Mouse (Mus musculus) limb, embryonic 11.5 days (tissue): ENCODE results near the gene Synpo2. TPM values are rescaled to one million over a fixed set of nuclear protein-coding genes. Genes with fewer than 3 reads are reported as not detected.

Source experiments
- ATAC-seq: fragments of 200-750 bp; cut with Nextera tagmentation; 2 replicates; pipeline ENCODE4 v1.8.0; 2017; ENCODE audit warnings: low read depth; ENCODE audit not compliant: insufficient number of reproducible peaks, low FRiP score, low TSS enrichment
- DNase-seq: peaks from one replicate; pipeline ENCODE4 v3.0.0-alpha.2; 2015; ENCODE audit warnings: low spot score
- H3K27ac ChIP-seq: fragments of 300-500 bp; sonication (generic); replicated peaks from 2 replicates; pipeline ENCODE4 v1.5.1; 2014; ENCODE audit warnings: low read depth, mild to moderate bottlenecking, low read length
- H3K27me3 ChIP-seq: fragments of 300-500 bp; sonication (generic); 2 replicates; pipeline ENCODE4 v1.6.1; 2014; ENCODE audit warnings: mild to moderate bottlenecking, low read length, mixed read lengths; ENCODE audit not compliant: control insufficient read depth, insufficient read depth
- H3K36me3 ChIP-seq: fragments of 300-500 bp; sonication (generic); 2 replicates; pipeline ENCODE4 v1.6.1; 2014; ENCODE audit warnings: mild to moderate bottlenecking, low read length, moderate library complexity, mixed read lengths; ENCODE audit not compliant: control insufficient read depth, insufficient read depth
- H3K4me1 ChIP-seq: fragments of 300-500 bp; sonication (generic); 2 replicates; pipeline ENCODE4 v1.6.1; 2014; ENCODE audit warnings: low read length, mixed read lengths; ENCODE audit not compliant: control insufficient read depth, insufficient read depth
- H3K4me2 ChIP-seq: fragments of 300-500 bp; sonication (generic); 2 replicates; pipeline ENCODE4 v1.6.1; 2014; ENCODE audit warnings: low read depth, mild to moderate bottlenecking, moderate library complexity; ENCODE audit not compliant: severe bottlenecking
- H3K4me3 ChIP-seq: fragments of 300-500 bp; sonication (generic); 2 replicates; pipeline ENCODE4 v1.5.1; 2014; ENCODE audit warnings: low read depth, low read length
- H3K9ac ChIP-seq: fragments of 300-500 bp; sonication (generic); 2 replicates; pipeline ENCODE4 v1.6.1; 2014; ENCODE audit warnings: mild to moderate bottlenecking, low read length
- H3K9me3 ChIP-seq: fragments of 300-500 bp; sonication (generic); 2 replicates; pipeline ENCODE4 v1.6.1; 2016; ENCODE audit warnings: low read length; ENCODE audit not compliant: control insufficient read depth
- WGBS: fragments of 180-500 bp; shearing (Covaris S2); extraction: QIAGEN DNeasy Blood & Tissue Kit; methylation state at CpG from one replicate; pipeline ENCODE4 v1.1.7; 2014; 5-methylcytosine and 5-hydroxymethylcytosine counted together
- polyA plus RNA-seq: library from polyadenylated mRNA; unstranded; fragments of >200 nt; fragmentation: Nextera tagmentation; extraction: Ambion mirVana; gene quantifications from 2 replicates; pipeline ENCODE4 v1.2.1, GENCODE M21; 2014

Gene Synpo2
- polyA plus RNA-seq, 1 experiment from 2014 or later, result 4.2 TPM

GRCm38 (mm10) chr3:123168815-123169214 is 67.1 kb downstream of the Synpo2 start:
- DNase-seq (peak; percentile 74), ATAC-seq (no peak)
- Histone ChIP-seq H3K4me2 (no peak overlapping the region), H3K9ac (no peak overlapping the region), H3K4me1 (peaks cover 13% of the 10 kb centered on the region), H3K27me3 (no peaks in the 10 kb centered on the region), H3K36me3 (no peaks in the 10 kb centered on the region), H3K4me3 (no peak overlapping the region), H3K27ac (no peak overlapping the region), H3K9me3 (no peaks in the 10 kb centered on the region)
- whole genome bisulfite sequencing, result 11% methylated on average over 5 of the region's 5 CpGs

- Histone ChIP-seq H3K9me3 (no peaks in the 10 kb centered on the region), H3K4me2 (no peak overlapping the region), H3K27me3 (no peaks in the 10 kb centered on the region), H3K4me1 (peaks cover 21% of the 10 kb centered on the region), H3K36me3 (no peaks in the 10 kb centered on the region), H3K9ac (no peak overlapping the region), H3K4me3 (no peak overlapping the region), H3K27ac (no peak overlapping the region)
- 66% methylated on average over 5 of the region's 5 CpGs for WGBS
- DNase-seq, result no peak
- ATAC-seq, result no peak
Observed at GRCm38 (mm10) chr3:123166450-123166849, 69.5 kb downstream of the Synpo2 start.

- DNase-seq, result no peak
- no peaks in the 10 kb centered on the region for H3K27me3 ChIP-seq
- H3K9me3 ChIP-seq, result no peaks in the 10 kb centered on the region
- H3K9ac ChIP-seq, result no peak overlapping the region
- no peak overlapping the region for H3K27ac ChIP-seq
- no peak for ATAC-seq
- peaks cover 18% of the 10 kb centered on the region for H3K4me1 ChIP-seq
- 24% methylated on average over 1 of the region's 1 CpGs for WGBS
- H3K4me3 ChIP-seq, result no peak overlapping the region
- H3K4me2 ChIP-seq, result no peak overlapping the region
- H3K36me3 ChIP-seq, result no peaks in the 10 kb centered on the region
Observed at GRCm38 (mm10) chr3:123164183-123164582, 71.8 kb downstream of the Synpo2 start.

GRCm38 (mm10) chr3:123163192-123163523 is 72.8 kb downstream of the Synpo2 start:
- 13% methylated on average over 4 of the region's 4 CpGs for WGBS
- no peak overlapping the region for H3K27ac ChIP-seq
- no peak overlapping the region for H3K9ac ChIP-seq
- no peaks in the 10 kb centered on the region for H3K36me3 ChIP-seq
- H3K4me2 ChIP-seq, result no peak overlapping the region
- H3K4me1 ChIP-seq, result peaks cover 18% of the 10 kb centered on the region
- no peaks in the 10 kb centered on the region for H3K27me3 ChIP-seq
- no peaks in the 10 kb centered on the region for H3K9me3 ChIP-seq
- ATAC-seq (0 out of 2 replicates have a peak, but pooled peaks have one; percentile 15), DNase-seq (peak; percentile 32)
- no peak overlapping the region for H3K4me3 ChIP-seq

- no peak overlapping the region for H3K4me3 ChIP-seq
- 0 out of 2 replicates have a peak, but pooled peaks have one; percentile 5 for ATAC-seq
- 26% methylated on average over 6 of the region's 6 CpGs for WGBS
Observed at GRCm38 (mm10) chr3:123162289-123163191, 73.4 kb downstream of the Synpo2 start.

GRCm38 (mm10) chr3:123160792-123161191 is 75.2 kb downstream of the Synpo2 start:
- peak; percentile 63 for DNase-seq
- H3K9me3 ChIP-seq, result no peaks in the 10 kb centered on the region
- no peak overlapping the region for H3K9ac ChIP-seq
- H3K4me1 ChIP-seq, result peaks cover 18% of the 10 kb centered on the region
- 18% methylated on average over 4 of the region's 4 CpGs for WGBS
- H3K27me3 ChIP-seq, result no peaks in the 10 kb centered on the region
- no peak overlapping the region for H3K4me2 ChIP-seq
- H3K27ac ChIP-seq, result no peak overlapping the region
- H3K36me3 ChIP-seq, result no peaks in the 10 kb centered on the region
- no peak for ATAC-seq
- no peak overlapping the region for H3K4me3 ChIP-seq

More at GRCm38 (mm10) chr3:123162289-123163191, 73.4 kb downstream of the Synpo2 start:
- H3K27ac ChIP-seq, result no peak overlapping the region
- H3K9ac ChIP-seq, result no peak overlapping the region
- no peaks in the 10 kb centered on the region for H3K36me3 ChIP-seq
- DNase-seq, result no peak
- H3K27me3 ChIP-seq, result no peaks in the 10 kb centered on the region
- no peak overlapping the region for H3K4me2 ChIP-seq
- no peaks in the 10 kb centered on the region for H3K9me3 ChIP-seq
- H3K4me1 ChIP-seq, result peaks cover 18% of the 10 kb centered on the region

- WGBS, result 33% methylated on average over 9 of the region's 9 CpGs
- peak; percentile 63 for DNase-seq
- Histone ChIP-seq H3K4me2 (no peak overlapping the region), H3K9ac (no peak overlapping the region), H3K36me3 (no peaks in the 10 kb centered on the region), H3K9me3 (no peaks in the 10 kb centered on the region), H3K4me3 (no peak overlapping the region), H3K27ac (no peak overlapping the region), H3K4me1 (peaks cover 13% of the 10 kb centered on the region), H3K27me3 (no peaks in the 10 kb centered on the region)
- no peak for ATAC-seq
Observed at GRCm38 (mm10) chr3:123159139-123159824, 76.7 kb downstream of the Synpo2 start.

GRCm38 (mm10) chr3:123158579-123158978 is 77.4 kb downstream of the Synpo2 start:
- Histone ChIP-seq H3K9ac (0 out of 2 replicates have a peak overlapping the region, but pooled peaks have one; percentile 30), H3K36me3 (no peaks in the 10 kb centered on the region), H3K9me3 (no peaks in the 10 kb centered on the region), H3K27me3 (no peaks in the 10 kb centered on the region), H3K27ac (no peak overlapping the region), H3K4me2 (no peak overlapping the region), H3K4me3 (no peak overlapping the region), H3K4me1 (peaks cover 9% of the 10 kb centered on the region; the same call in 1 of the 2 replicates)
- peak; percentile 42 for DNase-seq
- WGBS, result 36% methylated on average over 6 of the region's 6 CpGs
- ATAC-seq, result no peak
